Mouse (Mus musculus) cerebellum, adult 18-20 months (tissue): ENCODE results near the gene Limd1.

Experiments used
- DNase-seq, 2 experiments: peaks; one replicate each; pipeline ENCODE4 v3.0.0; 2021

Limd1 gene

GRCm38 (mm10) chr9:123516641-123517385 is 38.3 kb downstream of the Limd1 start:
- DNase-seq = no peak

GRCm38 (mm10) chr9:123518969-123519894 is 40.7 kb downstream of the Limd1 start:
- DNase-seq = no peak

GRCm38 (mm10) chr9:123520735-123521134 is 42.2 kb downstream of the Limd1 start:
- no peak for DNase-seq

GRCm38 (mm10) chr9:123523676-123524075 is 45.2 kb downstream of the Limd1 start:
- peak; percentile 16 to 39 for DNase-seq

- peak; percentile 74 to 76 for DNase-seq
Observed at GRCm38 (mm10) chr9:123525095-123525494, 46.6 kb downstream of the Limd1 start.

GRCm38 (mm10) chr9:123526502-123526901 is 48.0 kb downstream of the Limd1 start:
- DNase-seq = no peak

- peak in 1 of 2 experiments; percentile 41 for DNase-seq
Observed at GRCm38 (mm10) chr9:123528087-123528925, 49.8 kb downstream of the Limd1 start.

GRCm38 (mm10) chr9:123528926-123529295 is 50.4 kb downstream of the Limd1 start:
- DNase-seq = peak; percentile 49 to 63

- peak; percentile 99 for DNase-seq
Observed at GRCm38 (mm10) chr9:123529392-123530157, 51.1 kb downstream of the Limd1 start, which contains the start of gene Sacm1l. Sacm1l (plus strand) TSS chr9:123529759.

GRCm38 (mm10) chr9:123530158-123530475 is 51.6 kb downstream of the Limd1 start:
- DNase-seq = no peak

- no peak for DNase-seq
Observed at GRCm38 (mm10) chr9:123530566-123531130, 52.1 kb downstream of the Limd1 start.

GRCm38 (mm10) chr9:123531234-123531633 is 52.7 kb downstream of the Limd1 start:
- DNase-seq = no peak

GRCm38 (mm10) chr9:123536613-123537012 is 58.1 kb downstream of the Limd1 start:
- DNase-seq = no peak

GRCm38 (mm10) chr9:123538189-123538588 is 59.7 kb downstream of the Limd1 start:
- no peak for DNase-seq

GRCm38 (mm10) chr9:123539093-123539492 is 60.6 kb downstream of the Limd1 start:
- DNase-seq = no peak

- no peak for DNase-seq
Observed at GRCm38 (mm10) chr9:123539823-123540222, 61.3 kb downstream of the Limd1 start.

- DNase-seq = peak in 1 of 2 experiments; percentile 10
Observed at GRCm38 (mm10) chr9:123554599-123554998, 76.1 kb downstream of the Limd1 start.
